Mouse (Mus musculus) CH12.LX (cell line): ENCODE data around the gene BC005624. TPM values are rescaled to one million over a fixed set of nuclear protein-coding genes. Genes with fewer than 3 reads are reported as not detected.

Experiments
- DNase-seq: peaks from one replicate; pipeline ENCODE4 v3.0.0-alpha.2; 2013; ENCODE audit errors: extremely low read depth
- H3K27ac ChIP-seq: 2 replicates; pipeline ENCODE4 v1.5.1; 2012; ENCODE audit warnings: low read depth, mild to moderate bottlenecking, control low read depth, moderate library complexity; ENCODE audit not compliant: insufficient read depth
- H3K27me3 ChIP-seq: replicated peaks from 2 replicates; pipeline ENCODE3; 2012; ENCODE audit warnings: inconsistent platforms
- H3K36me3 ChIP-seq, 2 experiments: replicated peaks in 1 of 2; 2 replicates each; pipeline versions ENCODE3 to v1.6.1; 2012; ENCODE audit warnings: inconsistent platforms in 1 of 2, low read length in 1 of 2, mild to moderate bottlenecking in 1 of 2, mixed read lengths in 1 of 2, moderate library complexity in 1 of 2; ENCODE audit not compliant: control insufficient read depth in 1 of 2, insufficient read depth in 1 of 2
- H3K4me1 ChIP-seq, 2 experiments: 2 replicates each; pipeline ENCODE4 v1.6.1; 2012; ENCODE audit warnings: inconsistent platforms in 1 of 2, moderate library complexity in 1 of 2; ENCODE audit not compliant: insufficient read depth in 2 of 2, control insufficient read depth in 1 of 2
- H3K4me2 ChIP-seq: 2 replicates; pipeline ENCODE4 v1.6.1; 2012; ENCODE audit warnings: low read depth, mild to moderate bottlenecking, control low read depth; ENCODE audit not compliant: poor library complexity, insufficient read depth, severe bottlenecking
- H3K4me3 ChIP-seq, 3 experiments: fragments of 150-350 bp in 1 of 3; sonication (generic) in 1 of 3; replicated peaks in 1 of 3; 2 replicates each; pipeline versions ENCODE3 to v1.5.1; 2011 to 2012; ENCODE audit warnings: low read depth in 2 of 3, low read length in 2 of 3, mild to moderate bottlenecking in 2 of 3, moderate library complexity in 2 of 3, control low read depth in 1 of 3, improper control_type of control experiment in 1 of 3, inconsistent platforms in 1 of 3, mixed read lengths in 1 of 3; ENCODE audit not compliant: poor library complexity in 1 of 3
- H3K79me2 ChIP-seq: replicated peaks from 2 replicates; pipeline ENCODE4 v1.6.1; 2012; ENCODE audit warnings: mild to moderate bottlenecking, moderate library complexity; ENCODE audit not compliant: control insufficient read depth, poor library complexity, insufficient read depth, severe bottlenecking; ENCODE audit errors: extremely low read depth
- H3K9ac ChIP-seq: 2 replicates; pipeline ENCODE4 v1.6.1; 2012; ENCODE audit warnings: low read depth, mild to moderate bottlenecking, control low read depth, moderate library complexity; ENCODE audit not compliant: insufficient read depth
- H3K9me3 ChIP-seq: replicated peaks from 2 replicates; pipeline ENCODE3; 2012; ENCODE audit warnings: low read length, inconsistent platforms, mixed read lengths
- CHD1 ChIP-seq: IDR thresholded peaks from 2 replicates; pipeline ENCODE4 v1.6.1; 2012; ENCODE audit warnings: low read depth, low read length, improper control_type of control experiment, inconsistent platforms
- CTCF ChIP-seq, 2 experiments: IDR thresholded peaks in 1 of 2; conservative IDR thresholded peaks in 1 of 2; 2 replicates each; pipeline ENCODE4 v1.5.1; 2011 to 2012; ENCODE audit warnings: low read depth in 2 of 2, low read length in 2 of 2, improper control_type of control experiment in 1 of 2, inconsistent platforms in 1 of 2, mild to moderate bottlenecking in 1 of 2, moderate library complexity in 1 of 2
- E2F4 ChIP-seq: IDR thresholded peaks from 2 replicates; pipeline ENCODE4 v1.6.1; 2011; ENCODE audit warnings: low read depth, low read length, improper control_type of control experiment; ENCODE audit not compliant: insufficient replicate concordance
- GABPA ChIP-seq: IDR thresholded peaks from 2 replicates; pipeline ENCODE4 v1.6.1; 2012; ENCODE audit warnings: low read depth, low read length, improper control_type of control experiment, inconsistent platforms; ENCODE audit not compliant: insufficient replicate concordance
- HCFC1 ChIP-seq: IDR thresholded peaks from 2 replicates; pipeline ENCODE4 v1.6.1; 2012; ENCODE audit warnings: low read depth, mild to moderate bottlenecking, inconsistent platforms, low read length, improper control_type of control experiment
- IRF4 ChIP-seq: IDR thresholded peaks from 2 replicates; pipeline ENCODE4 v1.6.1; 2014; ENCODE audit warnings: low read depth, mild to moderate bottlenecking, inconsistent platforms, low read length, improper control_type of control experiment
- JUND ChIP-seq: conservative IDR thresholded peaks from 2 replicates; pipeline ENCODE4 v1.6.1; 2011; ENCODE audit warnings: low read depth, low read length, improper control_type of control experiment
- MAFK ChIP-seq: IDR thresholded peaks from 2 replicates; pipeline ENCODE4 v1.6.1; 2011; ENCODE audit warnings: low read length, improper control_type of control experiment; ENCODE audit not compliant: insufficient replicate concordance
- MAX ChIP-seq: IDR thresholded peaks from 2 replicates; pipeline ENCODE4 v1.6.1; 2011; ENCODE audit warnings: low read length, improper control_type of control experiment
- MEF2A ChIP-seq: IDR thresholded peaks from 2 replicates; pipeline ENCODE4 v1.6.1; 2014; ENCODE audit warnings: low read depth, mild to moderate bottlenecking, inconsistent platforms, low read length, improper control_type of control experiment, borderline replicate concordance
- NRF1 ChIP-seq: IDR thresholded peaks from 2 replicates; pipeline ENCODE4 v1.6.1; 2014; ENCODE audit warnings: low read depth, mild to moderate bottlenecking, inconsistent platforms, low read length, improper control_type of control experiment, moderate library complexity
- PAX5 ChIP-seq: IDR thresholded peaks from 2 replicates; pipeline ENCODE4 v1.6.1; 2012; ENCODE audit warnings: low read length, inconsistent platforms, mixed read lengths
- POLR2A ChIP-seq: IDR thresholded peaks from 2 replicates; pipeline ENCODE4 v1.6.1; 2011; ENCODE audit warnings: low read depth, mild to moderate bottlenecking, improper control_type of control experiment, low read length
- RCOR1 ChIP-seq: conservative IDR thresholded peaks from 2 replicates; pipeline ENCODE4 v1.6.1; 2012; ENCODE audit warnings: low read depth, mild to moderate bottlenecking, inconsistent platforms, low read length, improper control_type of control experiment
- SMC3 ChIP-seq: IDR thresholded peaks from 2 replicates; pipeline ENCODE4 v1.6.1; 2011; ENCODE audit warnings: low read depth, low read length, improper control_type of control experiment
- TBP ChIP-seq: conservative IDR thresholded peaks from 2 replicates; pipeline ENCODE4 v1.6.1; 2011; ENCODE audit warnings: low read depth, low read length, improper control_type of control experiment
- USF1 ChIP-seq: IDR thresholded peaks from 2 replicates; pipeline ENCODE4 v1.6.1; 2014; ENCODE audit warnings: low read depth, mild to moderate bottlenecking, inconsistent platforms, low read length, improper control_type of control experiment
- ZC3H11A ChIP-seq: IDR thresholded peaks from 2 replicates; pipeline ENCODE4 v1.6.1; 2012; ENCODE audit warnings: low read depth, mild to moderate bottlenecking, inconsistent platforms, low read length, improper control_type of control experiment
- ZKSCAN1 ChIP-seq: IDR thresholded peaks from 2 replicates; pipeline ENCODE4 v1.6.1; 2012; ENCODE audit warnings: low read depth, inconsistent platforms, low read length, improper control_type of control experiment, borderline replicate concordance
- ZMIZ1 ChIP-seq: IDR thresholded peaks from 2 replicates; pipeline ENCODE4 v1.6.1; 2012; ENCODE audit warnings: low read depth, mild to moderate bottlenecking, inconsistent platforms, low read length, improper control_type of control experiment
- dilution Hi-C: fragments of 300-500 bp; cut with MboI; formaldehyde crosslinking; loops from 2 replicates; pipeline ENCODE4 v1.14.3; 2020; ENCODE audit warnings: low sequenced_read_pairs; ENCODE audit not compliant: extremely low pct_unique_long_range_greater_than_20kb, extremely low pct_ligation_motif_present
- in situ Hi-C: fragments of 300-500 bp; cut with MboI; formaldehyde crosslinking; loops from 3 replicates; pipeline ENCODE4 v1.14.3; 2019; ENCODE audit warnings: low sequenced_read_pairs, low pct_ligation_motif_present, low pct_unique_long_range_greater_than_20kb, mixed read lengths
- polyA plus RNA-seq: library from polyadenylated mRNA; unstranded; fragments of >175 nt; gene quantifications from 2 replicates; pipeline ENCODE4 v1.2.1, GENCODE M21; 2012; ENCODE audit warnings: low read depth; ENCODE audit not compliant: insufficient read length
- total RNA-seq, 2 experiments: library from RNA; depleted of rRNA; stranded (reverse); fragments of 300-350 nt in 1 of 2; fragments of >200 nt in 1 of 2; gene quantifications; 2 replicates each; pipeline ENCODE4 v1.2.3; 2012 to 2014

BC005624 gene
- total and polyA plus RNA-seq, 3 experiments, result 40.5 to 68.1 (median 43.2) TPM

DNA sequence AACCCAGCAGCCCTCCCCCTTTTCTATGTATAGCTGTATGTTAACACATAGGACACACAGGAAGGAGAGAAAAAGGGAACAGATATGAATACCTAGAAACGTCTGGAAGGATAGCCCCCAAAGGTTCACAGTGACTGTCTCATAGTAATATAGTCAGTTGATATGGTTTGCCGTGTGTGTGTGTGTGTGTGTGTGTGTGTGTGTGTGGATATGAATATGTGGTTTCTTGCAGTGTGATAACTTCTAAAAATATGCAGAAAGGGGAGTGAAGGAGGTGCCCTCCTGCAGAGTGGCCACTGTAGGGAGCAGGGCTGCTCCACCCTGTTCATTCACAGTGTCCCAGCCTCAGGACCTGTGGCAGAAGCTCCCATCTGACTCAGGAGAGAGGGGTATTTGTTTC lies 23.5 kb upstream of the BC005624 start:
- no peak overlapping the region for H3K4me2 ChIP-seq
- H3K9me3 ChIP-seq, result no peaks in the 10 kb centered on the region
- dilution Hi-C loops, result no loop called here
- no peak for TF ChIP-seq GABPA
- no peak for TF ChIP-seq SMC3
- no peak for TF ChIP-seq JUND
- TF ChIP-seq ZC3H11A, result no peak
- TF ChIP-seq MAFK, result no peak
- TF ChIP-seq POLR2A, result no peak
- TF ChIP-seq CTCF (conservative IDR thresholded peaks at IDR 0.05 in 1 of 2, IDR thresholded peaks at IDR 0.05 in 1 of 2; ENCODE audit: low read depth in 2 of 2, low read length in 2 of 2), result no peak
- TF ChIP-seq NRF1, result no peak
- TF ChIP-seq IRF4, result no peak
- TF ChIP-seq TBP, result no peak
- no peak for TF ChIP-seq USF1
- no peak for TF ChIP-seq PAX5
- TF ChIP-seq ZKSCAN1, result no peak
- peaks cover 7 to 25% of the 10 kb centered on the region in 2 experiments for H3K4me1 ChIP-seq
- H3K9ac ChIP-seq, result no peak overlapping the region
- no peak overlapping the region for H3K27ac ChIP-seq
- H3K4me3 ChIP-seq, result no peak overlapping the region
- H3K79me2 ChIP-seq, result no peaks in the 10 kb centered on the region
- H3K27me3 ChIP-seq, result no peaks in the 10 kb centered on the region
- no peak for DNase-seq
- in situ Hi-C loops, result loop anchor here (25.0 kb wide), 1 partner anchor 282 kb away; no protein-coding TSS in a partner anchor
- peaks cover 57 to 85% of the 10 kb centered on the region in 2 experiments for H3K36me3 ChIP-seq

- H3K4me3 ChIP-seq, result no peak overlapping the region
- in situ Hi-C loops, result loop anchor here (25.0 kb wide), 1 partner anchor 284 kb away; no protein-coding TSS in a partner anchor
- H3K9ac ChIP-seq, result no peak overlapping the region
- H3K4me2 ChIP-seq, result no peak overlapping the region
- H3K4me1 ChIP-seq, result peaks cover 7 to 23% of the 10 kb centered on the region in 2 experiments
- no peaks in the 10 kb centered on the region for H3K9me3 ChIP-seq
- no peaks in the 10 kb centered on the region for H3K79me2 ChIP-seq
- no peaks in the 10 kb centered on the region for H3K27me3 ChIP-seq
- peaks cover 52 to 84% of the 10 kb centered on the region in 2 experiments for H3K36me3 ChIP-seq
- no peak for TF ChIP-seq ZKSCAN1
- no peak for TF ChIP-seq MAFK
- TF ChIP-seq E2F4, result no peak
- TF ChIP-seq HCFC1, result no peak
- no peak for TF ChIP-seq MAX
- no peak for TF ChIP-seq GABPA
- no peak for TF ChIP-seq CHD1
- no peak for TF ChIP-seq CTCF (conservative IDR thresholded peaks at IDR 0.05 in 1 of 2, IDR thresholded peaks at IDR 0.05 in 1 of 2; ENCODE audit: low read depth in 2 of 2, low read length in 2 of 2)
- no peak for TF ChIP-seq USF1
- no peak for TF ChIP-seq ZMIZ1
- TF ChIP-seq RCOR1, result no peak
- no peak for TF ChIP-seq MEF2A
- dilution Hi-C loops, result no loop called here
- no peak for DNase-seq
- no peak overlapping the region for H3K27ac ChIP-seq
These were observed 20.9 kb upstream of the BC005624 start for GRCm38 (mm10) chr2:31002857-31003256.
